Mouse (Mus musculus) forebrain, embryonic 11.5 days (tissue): ENCODE measurements at regions not wholly inside any gene's neighbourhood (a gene's known extent, or its start where the extent isn't known, plus 50 kb on each side); places are given as distances from the start of the nearest gene placed in this dataset.

ENCODE experiments used
- ATAC-seq: fragments of 200-750 bp; cut with Nextera tagmentation; replicated peaks from 2 replicates; pipeline ENCODE4 v1.8.0; 2017; ENCODE audit warnings: moderate TSS enrichment; ENCODE audit not compliant: low FRiP score
- DNase-seq: peaks from one replicate; pipeline ENCODE4 v3.0.0-alpha.2; 2017; ENCODE audit warnings: low spot score
- H3K27ac ChIP-seq: fragments of 300-500 bp; sonication (generic); 2 replicates; pipeline ENCODE4 v1.5.1; 2014; ENCODE audit warnings: low read depth, low read length
- H3K27me3 ChIP-seq: fragments of 300-500 bp; sonication (generic); 2 replicates; pipeline ENCODE4 v1.6.1; 2014; ENCODE audit warnings: mild to moderate bottlenecking, low read length, mixed read lengths; ENCODE audit not compliant: control insufficient read depth, insufficient read depth
- H3K36me3 ChIP-seq: fragments of 300-500 bp; sonication (generic); 2 replicates; pipeline ENCODE4 v1.6.1; 2014; ENCODE audit warnings: mild to moderate bottlenecking, low read length, moderate library complexity, mixed read lengths; ENCODE audit not compliant: control insufficient read depth, insufficient read depth
- H3K4me1 ChIP-seq: fragments of 300-500 bp; sonication (generic); replicated peaks from 2 replicates; pipeline ENCODE4 v1.6.1; 2014; ENCODE audit warnings: low read length, mixed read lengths; ENCODE audit not compliant: control insufficient read depth, insufficient read depth
- H3K4me2 ChIP-seq: fragments of 300-500 bp; sonication (generic); 2 replicates; pipeline ENCODE4 v1.6.1; 2014; ENCODE audit warnings: low read depth, mild to moderate bottlenecking, low read length, moderate library complexity, mixed read lengths; ENCODE audit not compliant: severe bottlenecking
- H3K4me3 ChIP-seq: fragments of 300-500 bp; sonication (generic); 2 replicates; pipeline ENCODE4 v1.5.1; 2014; ENCODE audit warnings: low read depth, low read length
- H3K9ac ChIP-seq: fragments of 300-500 bp; sonication (generic); 2 replicates; pipeline ENCODE4 v1.6.1; 2014; ENCODE audit warnings: low read length
- H3K9me3 ChIP-seq: fragments of 300-500 bp; sonication (generic); 2 replicates; pipeline ENCODE4 v1.6.1; 2016; ENCODE audit warnings: low read length, mixed read lengths; ENCODE audit not compliant: control insufficient read depth
- WGBS: fragments of 180-500 bp; shearing (Covaris S2); extraction: QIAGEN DNeasy Blood & Tissue Kit; methylation state at CpG from one replicate; pipeline ENCODE4 v1.1.7; 2014; 5-methylcytosine and 5-hydroxymethylcytosine counted together

DNA sequence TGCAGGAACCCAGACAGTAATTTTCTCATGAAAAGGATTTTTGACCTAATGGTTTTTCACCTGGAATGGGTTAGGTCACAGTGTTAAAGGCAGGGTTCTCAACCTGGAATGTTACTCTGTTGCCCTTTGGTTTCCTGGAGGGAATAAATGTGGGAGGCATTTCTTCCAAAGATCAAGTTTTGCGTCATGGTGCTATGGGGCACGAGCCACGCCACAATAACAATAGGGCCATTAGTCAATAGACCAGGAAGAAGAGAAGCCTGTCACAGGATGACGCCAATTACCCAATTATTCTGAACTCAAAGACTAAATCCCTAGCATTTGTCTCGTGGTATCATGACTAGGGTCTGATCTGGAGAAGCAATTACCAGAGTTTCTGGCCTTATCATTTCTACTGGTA, 94.3 kb upstream of the Hnrnpa3 start:
- Histone ChIP-seq H3K9me3 (no peaks in the 10 kb centered on the region), H3K27me3 (no peaks in the 10 kb centered on the region), H3K27ac (no peak overlapping the region), H3K4me2 (no peak overlapping the region), H3K9ac (no peak overlapping the region), H3K4me1 (no peaks in the 10 kb centered on the region), H3K4me3 (no peak overlapping the region), H3K36me3 (no peaks in the 10 kb centered on the region)
- ATAC-seq (no peak), DNase-seq (no peak)
- WGBS, result 41% methylated on average over 5 of the region's 5 CpGs

DNA sequence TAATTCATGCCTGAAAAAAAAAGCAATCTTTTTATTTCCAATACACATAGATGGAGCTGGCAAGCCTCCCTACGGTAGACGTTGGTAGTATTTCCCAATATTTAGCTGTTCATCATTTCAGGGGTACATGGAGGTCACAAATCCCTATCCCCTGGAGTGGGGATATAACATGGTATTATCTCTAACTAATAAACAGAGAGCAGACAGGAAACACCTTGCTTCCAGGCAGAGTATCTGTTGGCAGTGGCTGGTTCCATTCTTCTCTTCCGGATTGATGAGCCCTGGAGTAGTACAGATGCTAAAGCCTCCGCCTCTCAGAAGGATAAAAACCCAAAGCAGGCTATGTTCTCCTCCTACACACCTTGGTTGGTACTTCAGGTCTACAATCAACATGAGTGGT, 91.9 kb upstream of the Hnrnpa3 start:
- Histone ChIP-seq H3K36me3 (no peaks in the 10 kb centered on the region), H3K4me2 (no peak overlapping the region), H3K27ac (no peak overlapping the region), H3K27me3 (no peaks in the 10 kb centered on the region), H3K9me3 (no peaks in the 10 kb centered on the region), H3K4me3 (no peak overlapping the region), H3K4me1 (no peaks in the 10 kb centered on the region), H3K9ac (no peak overlapping the region)
- 92% methylated on average over 4 of the region's 4 CpGs for WGBS
- no peak for DNase-seq
- no peak for ATAC-seq

DNA sequence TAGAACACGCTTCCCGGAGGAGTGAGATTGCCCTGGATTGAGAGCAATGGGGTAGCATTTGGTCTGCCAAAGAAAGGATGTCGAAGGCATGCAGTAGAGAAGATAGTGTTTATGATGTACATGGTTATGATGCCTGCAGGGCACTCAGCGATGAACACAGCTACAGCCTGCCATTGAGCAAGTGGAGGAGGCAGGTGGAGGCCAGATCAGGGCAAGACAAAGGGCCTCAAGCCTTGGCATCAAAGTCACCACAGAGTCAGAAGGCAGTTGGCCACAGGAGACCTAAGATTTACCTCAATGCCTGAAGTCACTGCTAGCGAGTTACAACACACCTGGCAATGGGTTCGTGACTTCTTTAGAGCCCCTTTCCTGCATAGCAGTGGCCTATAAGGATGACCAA, 89.3 kb upstream of the Hnrnpa3 start:
- 86% methylated on average over 6 of the region's 6 CpGs for WGBS
- no peaks in the 10 kb centered on the region for H3K36me3 ChIP-seq
- no peak for ATAC-seq

DNA sequence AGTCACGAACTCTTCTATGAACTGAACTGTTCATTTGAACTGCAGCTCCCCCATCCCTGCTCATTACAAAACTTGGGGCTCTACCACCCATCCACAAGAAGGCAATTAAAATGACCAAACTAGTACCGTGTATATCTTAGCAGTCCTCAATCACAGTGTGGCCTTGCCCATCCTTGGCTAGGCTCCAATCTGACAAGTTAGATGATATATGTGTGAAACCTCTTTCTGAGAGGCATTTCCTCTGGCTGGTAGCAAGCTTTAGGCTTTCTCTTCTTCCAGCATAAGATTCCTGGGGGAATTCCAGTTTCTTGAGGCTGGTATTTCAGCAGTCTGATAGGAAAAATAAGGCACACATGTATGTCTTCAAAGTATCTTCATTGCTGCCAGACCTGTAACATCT, 88.8 kb upstream of the Hnrnpa3 start:
- no peak for DNase-seq
- Histone ChIP-seq H3K27ac (no peak overlapping the region), H3K36me3 (no peaks in the 10 kb centered on the region), H3K9ac (no peak overlapping the region), H3K4me1 (no peaks in the 10 kb centered on the region), H3K9me3 (no peaks in the 10 kb centered on the region), H3K4me2 (no peak overlapping the region), H3K27me3 (no peaks in the 10 kb centered on the region), H3K4me3 (no peak overlapping the region)
- ATAC-seq, result no peak
- 90% methylated on average over 2 of the region's 2 CpGs for WGBS

More for the DNA sequence above, 89.3 kb upstream of the Hnrnpa3 start:
- Histone ChIP-seq H3K4me1 (no peaks in the 10 kb centered on the region), H3K27ac (no peak overlapping the region), H3K9me3 (no peaks in the 10 kb centered on the region), H3K4me3 (no peak overlapping the region), H3K9ac (no peak overlapping the region), H3K27me3 (no peaks in the 10 kb centered on the region), H3K4me2 (no peak overlapping the region)
- DNase-seq, result no peak

DNA sequence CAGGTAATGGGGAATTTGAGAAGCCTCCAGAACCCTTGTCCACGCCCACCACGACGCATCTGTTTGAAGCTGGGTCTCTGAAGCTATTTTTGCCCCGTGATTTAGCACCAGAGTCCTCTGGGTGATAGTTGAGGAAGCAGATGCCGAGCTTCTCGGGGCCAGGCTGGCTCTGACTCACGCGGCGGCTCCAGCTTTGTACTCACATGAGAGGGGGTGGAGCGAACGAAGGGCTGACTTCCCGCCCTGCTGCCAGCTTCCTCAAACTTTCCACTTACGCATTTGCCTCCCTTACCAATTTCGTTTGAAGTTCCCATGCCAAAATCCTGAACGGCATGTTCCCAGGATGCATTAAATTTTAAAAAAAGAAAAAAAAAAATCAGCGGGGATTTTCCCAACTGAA, 74.1 kb upstream of the Hnrnpa3 start:
- no peaks in the 10 kb centered on the region for H3K36me3 ChIP-seq
- no peak overlapping the region for H3K27ac ChIP-seq
- DNase-seq (peak; percentile 83), ATAC-seq (peak; percentile 64; the same call in 1 of the 2 replicates)
- peak overlapping the region; percentile 3; the same call in 1 of the 2 replicates for H3K4me3 ChIP-seq
- no peaks in the 10 kb centered on the region for H3K9me3 ChIP-seq
- no peaks in the 10 kb centered on the region; the same call in 1 of the 2 replicates for H3K27me3 ChIP-seq
- peak overlapping the region; percentile 43; the same call in 1 of the 2 replicates for H3K9ac ChIP-seq
- peak overlapping the region; percentile 39 for H3K4me2 ChIP-seq
- H3K4me1 ChIP-seq, result no peaks in the 10 kb centered on the region; the same call in 1 of the 2 replicates
- WGBS, result 2% methylated on average over 16 of the region's 16 CpGs

DNA sequence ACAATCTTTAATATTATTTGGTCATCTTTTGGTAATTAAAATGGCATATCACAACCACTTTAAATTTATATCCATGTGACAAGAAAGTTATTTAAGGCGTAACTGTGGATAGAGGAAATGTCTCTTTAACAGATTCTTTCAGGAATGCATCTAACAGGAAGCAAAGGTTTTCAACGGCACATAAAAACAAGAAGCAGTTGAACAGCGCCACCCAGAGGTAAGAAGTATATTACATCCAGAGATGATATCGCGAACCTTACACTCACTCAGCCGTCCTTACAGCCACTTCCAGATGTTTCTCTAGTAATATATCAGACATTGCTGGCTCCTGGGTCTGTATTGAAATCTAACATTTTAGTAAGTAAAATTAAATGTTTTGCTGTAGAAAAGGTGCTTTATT, 70.5 kb upstream of the Hnrnpa3 start:
- Histone ChIP-seq H3K4me1 (peaks cover 3% of the 10 kb centered on the region; the same call in 1 of the 2 replicates), H3K36me3 (no peaks in the 10 kb centered on the region), H3K4me3 (no peak overlapping the region), H3K4me2 (no peak overlapping the region), H3K27ac (no peak overlapping the region), H3K27me3 (no peaks in the 10 kb centered on the region; the same call in 1 of the 2 replicates), H3K9ac (no peak overlapping the region), H3K9me3 (no peaks in the 10 kb centered on the region)
- ATAC-seq (no peak), DNase-seq (peak; percentile 61)
- WGBS, result 3% methylated on average over 6 of the region's 6 CpGs

DNA sequence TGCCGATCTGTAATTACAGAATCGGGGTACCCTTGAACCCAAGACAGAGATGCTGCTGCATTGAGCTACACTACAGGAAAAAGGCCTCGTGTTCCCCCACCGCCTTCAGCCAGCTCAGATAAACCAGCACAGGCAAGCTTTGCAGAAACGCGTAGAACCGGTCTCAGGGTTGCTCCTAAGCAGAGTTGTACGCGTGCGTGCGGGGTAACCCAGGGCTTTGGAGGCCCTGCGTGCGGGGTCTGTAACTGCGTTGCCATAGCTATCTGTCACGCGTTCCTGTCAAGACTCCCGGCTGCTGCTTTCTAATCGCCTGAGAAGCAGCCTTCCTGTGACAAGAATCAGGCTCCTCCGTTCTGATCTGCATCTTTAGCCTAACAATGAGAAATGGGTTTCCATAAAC, 69.6 kb upstream of the Hnrnpa3 start:
- Histone ChIP-seq H3K27me3 (no peaks in the 10 kb centered on the region; the same call in 1 of the 2 replicates), H3K4me1 (peaks cover 3% of the 10 kb centered on the region; the same call in 1 of the 2 replicates), H3K9ac (no peak overlapping the region), H3K4me2 (peak overlapping the region; percentile 33; the same call in 1 of the 2 replicates), H3K27ac (no peak overlapping the region), H3K4me3 (peak overlapping the region; percentile 5; the same call in 1 of the 2 replicates), H3K36me3 (no peaks in the 10 kb centered on the region), H3K9me3 (no peaks in the 10 kb centered on the region)
- DNase-seq (peak; percentile 69), ATAC-seq (peak; percentile 24; the same call in 1 of the 2 replicates)
- 4% methylated on average over 19 of the region's 19 CpGs for WGBS

DNA sequence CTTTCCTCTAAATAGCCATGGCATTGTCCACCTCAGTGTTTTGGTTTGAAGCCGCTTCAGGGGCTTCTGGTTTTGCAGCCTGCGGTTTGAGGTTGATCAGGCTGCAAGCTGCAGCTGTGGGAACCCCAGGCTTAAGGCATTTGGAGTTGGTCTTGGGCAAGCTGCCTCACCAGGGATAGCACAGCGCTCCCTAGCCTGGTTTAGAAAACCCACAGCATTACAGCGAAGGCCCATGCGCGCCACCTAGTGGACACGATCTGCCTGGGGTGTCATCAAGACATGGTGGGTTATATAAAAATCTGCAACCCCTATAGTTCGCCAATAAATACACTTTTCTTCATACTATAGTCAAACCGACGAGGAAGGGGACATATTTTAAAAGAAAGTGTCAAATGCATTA, 68.9 kb upstream of the Hnrnpa3 start:
- peaks cover 3% of the 10 kb centered on the region; the same call in 1 of the 2 replicates for H3K4me1 ChIP-seq
- peak overlapping the region; percentile 33; the same call in 1 of the 2 replicates for H3K4me2 ChIP-seq
- no peak overlapping the region for H3K9ac ChIP-seq
- DNase-seq (peak; percentile 95), ATAC-seq (peak; percentile 61; the same call in 1 of the 2 replicates)
- no peaks in the 10 kb centered on the region for H3K36me3 ChIP-seq
- H3K27me3 ChIP-seq, result no peaks in the 10 kb centered on the region; the same call in 1 of the 2 replicates
- H3K9me3 ChIP-seq, result no peaks in the 10 kb centered on the region
- WGBS, result 3% methylated on average over 10 of the region's 10 CpGs
- H3K4me3 ChIP-seq, result no peak overlapping the region
- no peak overlapping the region for H3K27ac ChIP-seq

DNA sequence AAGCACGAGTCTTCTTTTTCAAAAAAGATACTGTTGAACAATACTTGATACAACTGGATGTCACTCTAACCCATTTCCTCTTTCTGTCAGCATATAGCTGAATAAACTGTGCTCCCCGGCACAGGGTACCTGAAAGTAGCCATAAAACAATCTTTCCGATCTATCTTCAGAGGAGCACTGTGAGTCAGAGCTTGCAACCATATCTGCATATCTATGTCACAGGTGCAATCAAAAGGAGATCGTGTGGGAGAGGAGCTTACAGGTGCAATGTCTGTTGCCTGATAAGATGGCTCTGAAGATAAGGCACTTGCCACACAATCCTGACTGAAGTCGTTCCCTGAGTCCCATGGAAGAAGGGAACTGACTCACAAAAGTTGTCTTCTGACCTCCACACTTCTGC, 58.5 kb upstream of the Hnrnpa3 start:
- H3K9me3 ChIP-seq, result no peaks in the 10 kb centered on the region
- H3K27me3 ChIP-seq, result no peaks in the 10 kb centered on the region
- DNase-seq, result no peak
- no peak for ATAC-seq
- no peak overlapping the region for H3K9ac ChIP-seq
- H3K4me1 ChIP-seq, result peaks cover 3% of the 10 kb centered on the region; the same call in 1 of the 2 replicates
- WGBS, result 80% methylated on average over 5 of the region's 5 CpGs
- H3K36me3 ChIP-seq, result no peaks in the 10 kb centered on the region
- no peak overlapping the region for H3K27ac ChIP-seq
- H3K4me3 ChIP-seq, result no peak overlapping the region
- H3K4me2 ChIP-seq, result no peak overlapping the region
